Mouse (Mus musculus): Measurements from ENCODE around the gene Zfp459. TPM values are rescaled to one million over a fixed set of nuclear protein-coding genes. Genes with fewer than 3 reads are reported as not detected.
"Not testable (repeated sequence)": the region's sequence is repeated elsewhere in the genome, so short reads cannot be mapped to it uniquely, and the experiment has no call there.

Zfp459 gene
- polyA plus RNA-seq (2015; fragmentation: Nextera tagmentation; extraction: Ambion mirVana): 0.58 and 0.86 TPM in 2 replicates

GRCm38 (mm10) chr13:67421207-67421857 is at the start of gene Zfp459:
Gene Zfp459 (minus strand): TSS chr13:67421418.
- H3K27me3 ChIP-seq: 0 out of 2 replicates have a peak, but pooled peaks cover 4% of the 10 kb centered on the region
- H3K4me3 ChIP-seq (replicated peaks): peak within 1 kb of the TSS; percentile 65
- H3K9me3 ChIP-seq: no peaks in the 10 kb centered on the region
- H3K36me3 ChIP-seq: no peaks in the 10 kb centered on the region
- peaks cover 6% of the 10 kb centered on the region; the same call in 1 of the 2 replicates for H3K4me1 ChIP-seq (replicated peaks)
- H3K27ac ChIP-seq: no peak within 1 kb of the TSS
- 3% methylated on average over 22 of the region's 22 CpGs for WGBS
- H3K9ac ChIP-seq (replicated peaks): peak within 1 kb of the TSS; percentile 68
- ATAC-seq: peak; percentile 87
- peak within 1 kb of the TSS; percentile 88 for H3K4me2 ChIP-seq (replicated peaks)

DNA sequence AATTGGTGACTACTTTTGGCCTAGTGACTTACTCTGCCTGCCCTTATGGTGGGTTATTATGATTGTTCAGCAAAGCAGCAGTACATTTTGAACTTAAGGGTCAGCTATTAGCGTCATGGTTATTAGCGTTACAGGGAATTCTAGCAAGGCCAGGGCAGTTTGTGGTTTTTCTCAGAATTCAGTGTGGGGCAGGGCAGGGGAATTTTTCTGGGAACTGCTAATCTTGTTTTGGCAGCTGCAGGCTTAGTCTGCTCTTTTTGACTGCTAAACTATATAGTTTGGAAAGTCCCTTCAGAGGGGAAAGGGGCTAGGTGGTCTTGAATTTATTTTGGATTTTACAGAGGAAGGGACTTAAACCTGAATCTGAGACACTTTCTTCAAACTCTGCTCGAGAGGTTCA is 48.1 kb upstream of the Zfp459 start:
- ATAC-seq: no peak
- Histone ChIP-seq H3K36me3 (peaks cover 12% of the 10 kb centered on the region), H3K4me1 (replicated peaks) (no peaks in the 10 kb centered on the region), H3K27me3 (no peaks in the 10 kb centered on the region), H3K9me3 (0 out of 2 replicates have a peak, but pooled peaks cover 2% of the 10 kb centered on the region), H3K4me3 (replicated peaks) (no peak overlapping the region), H3K9ac (replicated peaks) (no peak overlapping the region), H3K27ac (no peak overlapping the region), H3K4me2 (replicated peaks) (no peak overlapping the region)
- WGBS: 88% methylated on average over 3 of the region's 3 CpGs

DNA sequence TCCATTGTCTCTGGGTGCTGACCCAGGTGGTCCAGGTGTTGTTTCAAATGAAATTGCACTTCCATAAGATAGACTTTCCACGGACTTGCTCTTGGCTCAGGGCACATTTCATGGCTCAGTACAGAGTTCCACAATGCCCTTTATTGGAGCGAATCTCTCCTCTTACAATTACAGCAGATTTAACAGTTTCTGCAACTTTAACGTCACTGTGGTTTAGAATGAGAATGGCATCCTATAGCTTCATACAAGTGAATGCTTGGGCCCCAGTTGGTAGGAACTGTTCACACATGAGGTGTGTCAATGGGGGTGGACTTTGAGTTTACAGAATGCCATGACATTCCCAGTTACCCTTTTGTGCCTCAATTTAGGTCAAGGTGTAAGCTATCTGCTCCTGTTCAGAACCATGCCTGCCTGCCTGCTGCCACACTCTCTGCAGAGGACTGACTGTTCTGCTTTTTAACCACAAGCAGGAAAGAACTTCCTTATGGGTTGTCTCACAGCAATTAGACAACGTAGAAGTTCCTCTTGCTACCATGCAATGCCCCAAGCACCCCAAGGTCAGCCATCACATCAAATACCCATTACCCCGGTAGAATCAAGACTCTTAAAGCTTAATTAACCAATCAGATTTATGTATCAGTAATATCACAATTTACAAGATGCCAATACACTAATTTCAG is 42.4 kb upstream of the Zfp459 start:
- WGBS: 93% methylated on average over 3 of the region's 5 CpGs
- H3K4me2 ChIP-seq (replicated peaks); H3K9me3 ChIP-seq; ATAC-seq; H3K4me1 ChIP-seq (replicated peaks); H3K27me3 ChIP-seq; H3K4me3 ChIP-seq (replicated peaks); H3K27ac ChIP-seq; H3K36me3 ChIP-seq; H3K9ac ChIP-seq (replicated peaks): not testable (repeated sequence)

DNA sequence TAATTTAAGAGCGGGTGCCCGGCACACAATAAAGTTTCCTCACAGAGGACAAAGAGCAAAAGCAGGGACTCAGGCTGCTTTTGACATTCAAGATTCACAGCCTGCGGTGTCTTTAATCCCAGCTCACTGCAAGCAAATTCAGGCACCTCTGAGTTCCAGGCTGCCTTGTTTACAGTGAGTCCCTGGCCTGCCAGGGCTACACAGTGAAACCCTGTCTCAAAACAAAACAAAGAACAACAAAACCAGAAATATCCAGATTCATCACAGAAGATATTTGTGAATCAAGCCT is 30.7 kb upstream of the Zfp459 start:
- 0 out of 2 replicates have a peak, but pooled peaks cover 2% of the 10 kb centered on the region for H3K36me3 ChIP-seq
- peak overlapping the region; percentile 69 for H3K4me2 ChIP-seq (replicated peaks)
- ATAC-seq: peak; percentile 35; the same call in 1 of the 2 replicates
- peak overlapping the region; percentile 51 for H3K4me3 ChIP-seq (replicated peaks)
- no peak overlapping the region for H3K27ac ChIP-seq
- H3K9ac ChIP-seq (replicated peaks): peak overlapping the region; percentile 65
- H3K4me1 ChIP-seq (replicated peaks): peaks cover 8% of the 10 kb centered on the region
- H3K9me3 ChIP-seq: no peaks in the 10 kb centered on the region
- no peaks in the 10 kb centered on the region for H3K27me3 ChIP-seq
- WGBS: 3% methylated on average over 3 of the region's 3 CpGs

DNA sequence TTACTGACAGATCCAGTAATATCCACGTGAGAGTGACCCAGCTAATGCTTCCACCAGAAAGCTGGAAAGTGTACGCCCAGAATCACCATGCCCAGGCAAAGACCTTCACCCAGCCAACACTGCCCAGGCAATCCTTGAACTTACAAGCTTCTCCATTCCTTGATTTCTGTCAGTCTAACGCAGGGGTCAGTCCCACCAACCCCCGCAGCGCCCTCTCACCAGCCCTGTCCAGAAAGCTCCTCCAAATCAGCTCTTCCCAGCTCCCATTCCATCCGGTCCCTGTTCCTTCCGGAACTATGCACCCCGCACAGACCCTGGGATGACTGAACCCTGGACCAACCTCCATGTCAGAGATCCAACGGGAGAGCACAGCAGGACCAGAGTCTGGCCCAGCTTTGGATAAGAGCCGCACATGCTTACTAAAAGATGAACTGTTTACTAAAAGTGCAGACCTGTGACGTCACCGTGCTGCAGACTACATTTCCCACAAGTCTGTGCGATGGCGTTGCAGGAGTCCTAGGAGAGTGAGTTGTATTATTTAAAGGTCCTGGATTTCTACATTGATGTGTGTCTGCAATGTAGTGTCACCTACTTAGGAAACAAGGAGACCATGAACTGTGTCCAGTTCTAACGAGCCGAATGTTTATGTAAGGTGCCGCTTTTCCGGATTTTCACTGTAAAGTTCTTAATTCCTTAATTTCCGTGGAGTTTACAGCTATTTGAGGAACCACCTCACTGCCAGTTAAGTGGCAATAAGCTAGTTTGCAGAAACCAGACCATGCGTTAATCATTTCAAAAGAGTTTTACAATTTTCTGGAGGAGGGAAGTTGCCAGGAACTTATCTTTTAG is 30.2 kb upstream of the Zfp459 start, which contains the start of gene Zfp874a:
Gene Zfp874a (minus strand): TSS at position 453 of the 849 bp plus-strand sequence.
- H3K9me3 ChIP-seq: 0 out of 2 replicates have a peak, but pooled peaks cover 3% of the 10 kb centered on the region
- H3K36me3 ChIP-seq: peaks cover 8% of the 10 kb centered on the region; the same call in 1 of the 2 replicates
- 1% methylated on average over 20 of the region's 20 CpGs for WGBS
- peak within 1 kb of the TSS; percentile 51 for H3K4me3 ChIP-seq (replicated peaks)
- no peaks in the 10 kb centered on the region for H3K27me3 ChIP-seq
- H3K4me2 ChIP-seq (replicated peaks): peak within 1 kb of the TSS; percentile 69
- H3K27ac ChIP-seq: no peak within 1 kb of the TSS
- H3K4me1 ChIP-seq (replicated peaks): peaks cover 8% of the 10 kb centered on the region
- peak within 1 kb of the TSS; percentile 65 for H3K9ac ChIP-seq (replicated peaks)
- ATAC-seq: peak; percentile 97

DNA sequence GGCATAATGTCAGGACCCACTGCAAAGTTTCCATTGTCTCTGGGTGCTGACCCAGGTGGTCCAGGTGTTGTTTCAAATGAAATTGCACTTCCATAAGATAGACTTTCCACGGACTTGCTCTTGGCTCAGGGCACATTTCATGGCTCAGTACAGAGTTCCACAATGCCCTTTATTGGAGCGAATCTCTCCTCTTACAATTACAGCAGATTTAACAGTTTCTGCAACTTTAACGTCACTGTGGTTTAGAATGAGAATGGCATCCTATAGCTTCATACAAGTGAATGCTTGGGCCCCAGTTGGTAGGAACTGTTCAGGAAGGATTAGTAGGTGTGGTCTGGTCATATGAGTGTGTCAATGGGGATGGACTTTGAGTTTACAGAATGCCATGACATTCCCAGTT is 15.9 kb upstream of the Zfp459 start:
- H3K27me3 ChIP-seq, ATAC-seq: not testable (repeated sequence)
- whole genome bisulfite sequencing: 94% methylated on average over 1 of the region's 3 CpGs

DNA sequence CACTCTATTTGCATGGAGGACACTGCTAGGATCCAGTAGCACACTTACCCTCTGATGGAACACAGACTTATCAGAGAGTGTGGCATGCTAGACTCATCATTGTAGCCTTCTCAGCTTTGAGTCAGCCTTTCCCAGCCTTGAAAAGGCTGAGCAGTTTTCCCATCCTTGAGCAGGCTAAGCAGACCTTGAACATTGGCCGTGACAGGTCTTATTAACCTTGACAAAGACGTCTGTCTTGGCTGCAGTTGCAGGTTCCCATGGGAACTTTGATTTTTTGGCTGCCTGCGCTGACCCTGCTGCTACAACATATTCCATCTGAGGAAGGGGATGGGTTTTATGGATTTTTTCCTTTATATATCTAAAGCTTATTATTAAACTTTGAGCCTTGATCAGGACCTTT is 6.9 kb upstream of the Zfp459 start:
- WGBS: 76% methylated on average over 3 of the region's 3 CpGs

More for the DNA sequence above, 15.9 kb upstream of the Zfp459 start:
- not testable (repeated sequence) for H3K4me1 ChIP-seq (replicated peaks); H3K27ac ChIP-seq; H3K9me3 ChIP-seq; H3K4me2 ChIP-seq (replicated peaks); H3K9ac ChIP-seq (replicated peaks); H3K4me3 ChIP-seq (replicated peaks); H3K36me3 ChIP-seq

GRCm38 (mm10) chr13:67425699-67426098 is 4.5 kb upstream of the Zfp459 start:
- not testable (repeated sequence) for H3K4me3 ChIP-seq (replicated peaks); ATAC-seq; H3K9ac ChIP-seq (replicated peaks); H3K4me2 ChIP-seq (replicated peaks); H3K4me1 ChIP-seq (replicated peaks); H3K9me3 ChIP-seq; H3K36me3 ChIP-seq; H3K27ac ChIP-seq; H3K27me3 ChIP-seq

More for the DNA sequence above, 6.9 kb upstream of the Zfp459 start:
- no peaks in the 10 kb centered on the region for H3K27me3 ChIP-seq
- ATAC-seq: no peak
- no peaks in the 10 kb centered on the region for H3K36me3 ChIP-seq
- H3K4me1 ChIP-seq (replicated peaks): no peaks in the 10 kb centered on the region
- no peak overlapping the region for H3K9ac ChIP-seq (replicated peaks)
- no peaks in the 10 kb centered on the region for H3K9me3 ChIP-seq
- H3K27ac ChIP-seq: no peak overlapping the region
- H3K4me3 ChIP-seq (replicated peaks): no peak overlapping the region
- no peak overlapping the region for H3K4me2 ChIP-seq (replicated peaks)

DNA sequence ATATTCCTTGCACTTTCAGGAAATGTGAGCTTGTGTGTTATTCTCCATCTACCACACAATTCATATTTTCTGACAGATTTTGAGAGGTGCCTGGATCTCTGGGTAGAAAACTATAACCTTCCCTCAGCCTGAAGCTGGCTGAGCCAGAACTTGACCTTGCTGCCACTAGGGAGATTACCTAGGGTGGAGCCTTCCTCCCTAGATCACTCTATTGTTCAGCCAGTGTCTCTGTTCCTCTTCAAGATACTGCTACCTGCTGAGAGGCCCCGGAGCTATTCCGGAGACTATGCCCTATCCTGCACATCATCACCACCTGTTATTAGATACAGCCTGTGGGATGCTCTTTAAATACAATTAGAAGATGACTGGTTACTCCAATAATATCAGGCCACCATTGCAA is 1.3 kb upstream of the Zfp459 start:
- not testable (repeated sequence) for H3K9ac ChIP-seq (replicated peaks); H3K4me1 ChIP-seq (replicated peaks); H3K9me3 ChIP-seq; H3K36me3 ChIP-seq; H3K4me3 ChIP-seq (replicated peaks); H3K27me3 ChIP-seq; H3K4me2 ChIP-seq (replicated peaks); H3K27ac ChIP-seq; ATAC-seq
- 79% methylated on average over 2 of the region's 2 CpGs for WGBS

- H3K27ac ChIP-seq: no peak overlapping the region
- peak overlapping the region; percentile 68 for H3K9ac ChIP-seq (replicated peaks)
- H3K4me3 ChIP-seq (replicated peaks): peak overlapping the region; percentile 65
- WGBS: 39% methylated on average over 11 of the region's 11 CpGs
- H3K4me1 ChIP-seq (replicated peaks): peaks cover 6% of the 10 kb centered on the region; the same call in 1 of the 2 replicates
- no peaks in the 10 kb centered on the region for H3K36me3 ChIP-seq
- H3K27me3 ChIP-seq: 0 out of 2 replicates have a peak, but pooled peaks cover 4% of the 10 kb centered on the region
- ATAC-seq: no peak
- H3K9me3 ChIP-seq: no peaks in the 10 kb centered on the region
- peak overlapping the region; percentile 88 for H3K4me2 ChIP-seq (replicated peaks)
Observed at GRCm38 (mm10) chr13:67420558-67421206, 536 bp downstream of the Zfp459 start.

GRCm38 (mm10) chr13:67416811-67417210 is 4.4 kb downstream of the Zfp459 start:
- Histone ChIP-seq H3K4me3 (replicated peaks) (no peak overlapping the region), H3K9me3 (no peaks in the 10 kb centered on the region), H3K36me3 (no peaks in the 10 kb centered on the region), H3K9ac (replicated peaks) (no peak overlapping the region), H3K27me3 (0 out of 2 replicates have a peak, but pooled peaks cover 4% of the 10 kb centered on the region), H3K4me1 (replicated peaks) (peaks cover 6% of the 10 kb centered on the region; the same call in 1 of the 2 replicates), H3K27ac (no peak overlapping the region), H3K4me2 (replicated peaks) (no peak overlapping the region)
- 89% methylated on average over 3 of the region's 3 CpGs for WGBS
- no peak for ATAC-seq

Data from midbrain, embryonic 13.5 days (tissue).